Mouse (Mus musculus) hindbrain, embryonic 16.5 days (tissue): Measurements from ENCODE around the gene Ppp2r1b. TPM values are rescaled to one million over a fixed set of nuclear protein-coding genes. Genes with fewer than 3 reads are reported as not detected.

Experiments
- ATAC-seq: fragments of 200-750 bp; cut with Nextera tagmentation; 2 replicates; pipeline ENCODE4 v1.8.0; 2017; ENCODE audit warnings: moderate TSS enrichment, moderate library complexity
- H3K27ac ChIP-seq: fragments of 300-500 bp; sonication (generic); 2 replicates; pipeline ENCODE4 v1.5.1; 2014; ENCODE audit warnings: low read depth, mild to moderate bottlenecking, control low read depth, low read length, moderate library complexity
- H3K27me3 ChIP-seq: fragments of 300-500 bp; sonication (generic); replicated peaks from 2 replicates; pipeline ENCODE4 v1.6.1; 2014; ENCODE audit warnings: low read length; ENCODE audit not compliant: control insufficient read depth, insufficient read depth
- H3K36me3 ChIP-seq: fragments of 300-500 bp; sonication (generic); 2 replicates; pipeline ENCODE4 v1.6.1; 2014; ENCODE audit warnings: mild to moderate bottlenecking, low read length, moderate library complexity, mixed read lengths; ENCODE audit not compliant: control insufficient read depth, insufficient read depth
- H3K4me1 ChIP-seq: fragments of 300-500 bp; sonication (generic); 2 replicates; pipeline ENCODE4 v1.6.1; 2014; ENCODE audit warnings: low read depth, low read length; ENCODE audit not compliant: control insufficient read depth, insufficient read depth
- H3K4me2 ChIP-seq: fragments of 300-500 bp; sonication (generic); 2 replicates; pipeline ENCODE4 v1.6.1; 2014; ENCODE audit warnings: mild to moderate bottlenecking, low read length, control low read depth, moderate library complexity
- H3K4me3 ChIP-seq: fragments of 300-500 bp; sonication (generic); 2 replicates; pipeline ENCODE4 v1.5.1; 2014; ENCODE audit warnings: mild to moderate bottlenecking, low read length, control low read depth, moderate library complexity
- H3K9ac ChIP-seq: fragments of 300-500 bp; sonication (generic); 2 replicates; pipeline ENCODE4 v1.6.1; 2014; ENCODE audit warnings: low read depth, mild to moderate bottlenecking, control low read depth, low read length, moderate library complexity
- H3K9me3 ChIP-seq: fragments of 300-500 bp; sonication (generic); 2 replicates; pipeline ENCODE4 v1.6.1; 2014; ENCODE audit warnings: mild to moderate bottlenecking, low read length, moderate library complexity; ENCODE audit not compliant: control insufficient read depth
- WGBS: fragments of 180-500 bp; shearing (Covaris S2); extraction: QIAGEN DNeasy Blood & Tissue Kit; methylation state at CpG from one replicate; pipeline ENCODE4 v1.1.7; 2014; 5-methylcytosine and 5-hydroxymethylcytosine counted together
- polyA plus RNA-seq: library from polyadenylated mRNA; unstranded; fragments of >200 nt; fragmentation: Nextera tagmentation; extraction: Ambion mirVana; gene quantifications from 2 replicates; pipeline ENCODE4 v1.2.1, GENCODE M21; 2015

The Ppp2r1b gene
- polyA plus RNA-seq, 1 experiment from 2014 or later = 41.1 TPM

DNA sequence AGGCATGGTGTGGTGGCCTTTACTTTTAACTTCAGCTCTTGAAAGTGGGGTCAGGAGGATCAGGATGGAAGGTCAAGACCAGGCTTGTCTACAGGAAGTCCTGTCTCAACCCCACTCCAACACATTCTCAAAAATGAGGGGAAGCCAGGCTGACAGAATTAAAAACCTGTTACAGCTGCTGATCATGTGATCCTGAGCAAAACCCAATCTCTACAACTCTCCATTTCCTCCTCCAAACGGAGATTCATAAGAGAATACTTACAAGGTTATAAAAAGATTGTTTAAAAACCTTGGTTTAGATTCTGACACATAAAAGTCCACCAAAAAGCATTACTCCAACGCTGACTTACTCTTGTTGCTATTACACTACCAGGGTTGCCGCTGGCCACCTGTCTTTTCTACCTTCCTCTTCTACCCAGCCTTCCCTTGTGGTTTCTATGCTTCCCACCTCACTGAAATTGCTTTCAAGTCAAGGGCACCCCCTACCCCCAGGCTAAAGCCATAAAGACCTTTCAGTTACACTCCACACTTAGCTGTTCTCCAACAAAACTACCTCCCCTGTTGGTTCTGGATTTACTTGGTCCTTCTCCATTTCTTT lies 96.8 kb downstream of the Ppp2r1b start:
- no peaks in the 10 kb centered on the region for H3K27me3 ChIP-seq
- no peaks in the 10 kb centered on the region for H3K4me1 ChIP-seq
- H3K9ac ChIP-seq = no peak overlapping the region
- H3K9me3 ChIP-seq = no peaks in the 10 kb centered on the region
- no peak overlapping the region for H3K4me3 ChIP-seq
- H3K36me3 ChIP-seq = no peaks in the 10 kb centered on the region
- H3K27ac ChIP-seq = no peak overlapping the region
- ATAC-seq = no peak
- 86% methylated on average over 3 of the region's 3 CpGs for WGBS
- H3K4me2 ChIP-seq = no peak overlapping the region

DNA sequence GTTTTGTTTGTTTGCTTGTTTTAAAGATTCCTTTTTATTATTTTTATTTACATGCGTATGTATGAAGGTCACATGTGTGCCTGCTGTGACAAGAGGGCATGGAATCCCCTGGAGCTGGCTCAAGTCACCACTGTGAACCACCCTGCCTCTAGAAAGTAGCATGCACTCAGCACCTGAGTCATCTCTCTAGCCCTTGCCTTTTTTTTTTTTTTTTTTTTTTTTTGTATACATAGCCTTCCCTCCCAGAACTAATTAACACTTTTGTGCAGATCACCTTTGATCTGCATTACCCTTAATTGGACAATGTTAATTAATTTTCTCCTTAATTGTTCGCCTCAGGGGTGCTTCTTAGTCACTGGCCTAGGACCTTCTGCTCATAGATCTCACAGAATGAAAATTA lies 97.6 kb downstream of the Ppp2r1b start:
- no peak overlapping the region for H3K4me3 ChIP-seq
- H3K9me3 ChIP-seq = no peaks in the 10 kb centered on the region
- no peak overlapping the region for H3K4me2 ChIP-seq
- H3K27me3 ChIP-seq = no peaks in the 10 kb centered on the region
- H3K9ac ChIP-seq = no peak overlapping the region
- H3K36me3 ChIP-seq = no peaks in the 10 kb centered on the region
- no peak overlapping the region for H3K27ac ChIP-seq
- ATAC-seq = no peak
- WGBS = 89% methylated on average over 2 of the region's 2 CpGs
- no peaks in the 10 kb centered on the region for H3K4me1 ChIP-seq

Other genes with a start within 250 kb of the Ppp2r1b start
- gene Sdhd, start 241.5 kb upstream of the Ppp2r1b start, polyA plus RNA-seq = 283 and 319 TPM in 2 replicates
- gene Timm8b, start 241.4 kb upstream of the Ppp2r1b start, polyA plus RNA-seq = 311 and 364 TPM in 2 replicates
- gene Pih1d2, start 228.0 kb upstream of the Ppp2r1b start, polyA plus RNA-seq = 5.2 and 7.1 TPM in 2 replicates
- gene Nkapd1, start 227.8 kb upstream of the Ppp2r1b start, polyA plus RNA-seq = 15.3 and 16.4 TPM in 2 replicates
- gene Dlat, start 185.5 kb upstream of the Ppp2r1b start, polyA plus RNA-seq = 58.8 and 60.1 TPM in 2 replicates
- gene Dixdc1, start 105.8 kb upstream of the Ppp2r1b start, polyA plus RNA-seq = 31.6 and 33.7 TPM in 2 replicates
- gene 2310030G06Rik, start 98.8 kb upstream of the Ppp2r1b start, polyA plus RNA-seq = 2.1 and 2.5 TPM in 2 replicates
- gene Cryab, start 94.0 kb upstream of the Ppp2r1b start, polyA plus RNA-seq = 16.3 and 20.9 TPM in 2 replicates
- gene Hspb2, start 92.9 kb upstream of the Ppp2r1b start, polyA plus RNA-seq = 1.1 and 5.2 TPM in 2 replicates
- gene Fdxacb1, start 77.1 kb upstream of the Ppp2r1b start, polyA plus RNA-seq = 10.7 and 11.1 TPM in 2 replicates
- 57.9 and 65.7 TPM in 2 replicates for gene Alg9, start 70.3 kb upstream of the Ppp2r1b start, polyA plus RNA-seq
- gene 1110032A03Rik, start 69.8 kb upstream of the Ppp2r1b start, polyA plus RNA-seq = 57.7 and 61.7 TPM in 2 replicates
- 15.9 and 17.9 TPM in 2 replicates for gene Sik2, start 163.8 kb downstream of the Ppp2r1b start, polyA plus RNA-seq
- gene Btg4, start 215.6 kb downstream of the Ppp2r1b start, polyA plus RNA-seq = not detected in 2 replicates
- 2.5 and 2.6 TPM in 2 replicates for gene Layn, start 231.8 kb downstream of the Ppp2r1b start, polyA plus RNA-seq